Mouse (Mus musculus): ENCODE measurements around the gene Lbx1. TPM values are rescaled to one million over a fixed set of nuclear protein-coding genes. Genes with fewer than 3 reads are reported as not detected.
A peak's percentile ranks its signal among the peaks of the same experiment; 100 is the strongest.

Gene Lbx1
- polyA plus RNA-seq, 1 experiment from 2014 or later = 0.75 TPM

DNA sequence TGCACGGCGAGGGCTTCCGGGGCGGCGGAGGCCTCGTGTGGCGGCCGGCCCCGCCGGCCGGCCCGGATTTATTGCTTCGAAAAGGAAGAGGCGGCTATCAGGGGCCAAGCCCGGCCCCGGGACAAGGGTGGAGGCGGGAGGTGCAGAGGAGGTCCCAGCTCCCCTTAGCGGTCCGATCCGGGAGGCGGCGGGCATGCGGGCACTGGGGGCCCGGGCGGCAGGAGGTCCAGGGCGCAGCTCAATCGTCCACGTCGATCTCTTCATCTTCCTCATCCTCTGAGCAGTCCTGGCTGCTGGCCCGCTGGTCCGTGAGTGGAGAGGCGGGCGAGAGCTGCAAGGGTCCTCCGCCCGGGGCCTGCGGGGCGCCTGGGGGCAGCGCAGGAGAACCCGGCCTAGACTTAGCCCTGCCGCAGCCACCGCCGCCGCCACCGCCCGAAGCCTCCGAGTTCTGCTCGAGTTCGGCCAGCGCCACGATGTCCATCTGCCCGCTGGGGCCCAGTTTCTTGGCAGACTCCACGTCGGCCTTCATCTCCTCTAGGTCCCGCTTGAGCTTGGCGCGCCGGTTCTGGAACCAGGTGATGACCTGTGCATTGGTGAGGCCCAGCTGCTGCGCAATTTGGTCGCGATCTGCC, 2.0 kb downstream of the Lbx1 start:
- WGBS = under 1% methylated on average over 60 of the region's 60 CpGs

DNA sequence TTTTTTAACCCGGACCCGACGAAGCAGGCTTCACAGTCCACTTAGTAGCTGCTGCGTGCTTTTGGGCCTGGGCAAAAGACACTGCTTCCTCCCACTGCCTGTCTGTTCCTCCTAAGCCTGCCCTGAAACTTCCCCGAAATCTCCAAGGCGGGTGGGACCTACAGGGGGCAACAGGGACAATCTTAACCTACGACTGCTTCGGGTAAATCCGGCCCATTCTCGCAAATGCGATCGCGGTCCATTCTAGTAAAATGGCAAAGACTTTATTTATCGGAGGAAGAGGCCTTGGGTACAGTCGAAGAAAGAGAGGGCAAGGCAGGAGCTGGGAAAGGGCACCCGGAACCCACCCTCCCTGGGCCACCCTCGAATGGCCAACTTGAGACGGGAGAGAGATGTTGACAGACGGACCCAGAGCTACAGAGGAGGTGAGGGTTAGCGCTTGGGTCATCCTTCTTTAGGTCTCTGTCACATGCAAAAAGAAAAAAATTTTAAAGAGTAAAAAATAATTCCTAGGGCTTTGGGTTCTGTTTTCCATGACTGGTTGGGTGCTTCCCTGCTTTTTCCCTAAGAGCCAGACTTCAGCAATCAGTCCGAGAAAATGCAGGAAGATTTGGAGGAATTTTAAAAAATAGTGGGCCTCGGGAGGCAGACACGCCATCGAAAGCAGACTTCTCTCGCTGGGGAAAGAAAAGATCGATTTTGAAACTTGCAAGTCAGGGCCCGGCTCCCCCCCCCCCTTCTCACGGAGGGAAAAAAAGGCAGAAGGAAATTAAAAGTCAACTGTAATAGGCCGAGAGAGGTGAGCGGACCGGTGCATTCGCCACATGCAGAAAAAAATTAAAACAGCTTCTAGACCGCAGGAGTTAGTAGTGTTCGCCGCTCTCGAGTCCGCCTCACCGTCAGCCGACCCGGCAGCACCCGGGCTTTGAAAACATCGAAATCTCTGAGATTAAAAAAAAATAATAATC, 2.9 kb downstream of the Lbx1 start:
- Histone ChIP-seq H3K27ac (replicated peaks) (no peak overlapping the region), H3K4me3 (replicated peaks) (peak overlapping the region; percentile 19), H3K9me3 (replicated peaks) (no peaks in the 10 kb centered on the region), H3K4me1 (peaks cover 57% of the 10 kb centered on the region), H3K27me3 (peaks cover 97% of the 10 kb centered on the region), H3K36me3 (no peaks in the 10 kb centered on the region), H3K4me2 (replicated peaks) (no peak overlapping the region), H3K9ac (no peak overlapping the region)
- 4% methylated on average over 42 of the region's 42 CpGs for WGBS
- ATAC-seq (ENCODE audit: insufficient number of reproducible peaks, low FRiP score, low TSS enrichment, low read depth) = no peak

More for the DNA sequence above, 2.0 kb downstream of the Lbx1 start:
- peaks cover 57% of the 10 kb centered on the region for H3K4me1 ChIP-seq
- no peak overlapping the region for H3K9ac ChIP-seq
- peak overlapping the region; percentile 19 for H3K4me3 ChIP-seq (replicated peaks)
- no peak overlapping the region for H3K27ac ChIP-seq (replicated peaks)
- H3K4me2 ChIP-seq (replicated peaks) = peak overlapping the region; percentile 24; the same call in 1 of the 2 replicates
- H3K9me3 ChIP-seq (replicated peaks) = no peaks in the 10 kb centered on the region
- peaks cover 97% of the 10 kb centered on the region for H3K27me3 ChIP-seq
- no peak for ATAC-seq (ENCODE audit: insufficient number of reproducible peaks, low FRiP score, low TSS enrichment, low read depth)
- no peaks in the 10 kb centered on the region for H3K36me3 ChIP-seq

DNA sequence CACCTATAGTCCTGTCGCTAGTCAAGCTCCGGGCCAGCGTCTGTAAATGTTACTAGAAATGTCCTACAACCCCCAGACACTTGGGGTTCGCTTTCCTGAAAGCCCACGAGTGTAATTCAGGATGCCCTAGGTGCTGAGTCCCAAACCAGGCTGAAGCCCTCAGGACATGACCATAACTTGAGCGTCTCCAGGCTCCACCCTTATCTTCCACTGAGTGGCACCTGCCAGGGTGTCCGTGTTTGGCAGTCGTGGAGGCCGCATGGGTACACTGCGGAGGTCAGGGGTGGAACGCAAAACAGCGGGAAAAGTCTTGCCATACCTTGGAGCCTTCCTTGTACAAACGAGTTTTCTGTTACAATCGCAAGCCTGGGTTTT, 3.6 kb downstream of the Lbx1 start:
- no peaks in the 10 kb centered on the region for H3K9me3 ChIP-seq (replicated peaks)
- peak overlapping the region; percentile 39; the same call in 1 of the 2 replicates for H3K4me2 ChIP-seq (replicated peaks)
- no peaks in the 10 kb centered on the region for H3K36me3 ChIP-seq
- peak overlapping the region; percentile 26 for H3K4me3 ChIP-seq (replicated peaks)
- WGBS = 1% methylated on average over 14 of the region's 14 CpGs
- H3K9ac ChIP-seq = no peak overlapping the region
- no peak overlapping the region for H3K27ac ChIP-seq (replicated peaks)
- H3K27me3 ChIP-seq = peaks cover 97% of the 10 kb centered on the region
- ATAC-seq (ENCODE audit: insufficient number of reproducible peaks, low FRiP score, low TSS enrichment, low read depth) = no peak
- H3K4me1 ChIP-seq = peaks cover 57% of the 10 kb centered on the region

DNA sequence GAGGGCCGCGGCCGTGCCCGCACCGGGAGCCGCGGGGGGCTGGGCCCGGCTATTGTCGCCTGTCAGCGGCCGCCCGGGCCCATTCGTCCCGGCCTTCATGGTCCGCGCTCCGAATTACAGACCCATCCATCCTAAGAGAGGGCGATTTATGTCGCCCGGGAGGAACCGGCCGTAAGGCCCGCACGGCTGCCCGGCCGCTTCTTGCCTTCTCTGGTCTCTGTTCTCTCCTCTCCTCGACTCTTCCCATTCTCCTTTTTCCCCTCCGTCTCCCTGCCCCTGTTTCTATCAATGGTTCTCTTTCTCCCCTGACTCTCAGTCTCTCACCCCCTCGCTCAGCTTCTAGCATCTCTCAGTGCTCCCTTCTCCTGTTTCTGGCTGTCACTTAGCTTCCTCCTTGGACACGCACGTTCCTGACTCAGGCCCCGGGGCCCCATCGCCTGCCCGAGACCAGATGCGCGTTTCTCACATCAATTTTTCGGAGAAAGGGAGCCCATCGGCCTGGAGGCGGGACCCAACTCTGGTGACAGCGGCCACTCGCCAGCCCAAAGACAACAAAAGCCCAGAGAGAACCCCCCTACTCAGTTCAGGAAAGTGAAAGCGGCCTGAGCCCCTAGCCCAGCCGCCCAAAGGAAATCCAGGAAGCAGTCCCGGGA, 4.1 kb downstream of the Lbx1 start:
- Histone ChIP-seq H3K4me1 (peaks cover 54% of the 10 kb centered on the region), H3K4me2 (replicated peaks) (peak overlapping the region; percentile 39), H3K36me3 (no peaks in the 10 kb centered on the region), H3K9me3 (replicated peaks) (no peaks in the 10 kb centered on the region), H3K4me3 (replicated peaks) (peak overlapping the region; percentile 26), H3K27me3 (peaks cover 98% of the 10 kb centered on the region), H3K9ac (no peak overlapping the region), H3K27ac (replicated peaks) (no peak overlapping the region)
- WGBS = 2% methylated on average over 44 of the region's 44 CpGs
- no peak for ATAC-seq (ENCODE audit: insufficient number of reproducible peaks, low FRiP score, low TSS enrichment, low read depth)

DNA sequence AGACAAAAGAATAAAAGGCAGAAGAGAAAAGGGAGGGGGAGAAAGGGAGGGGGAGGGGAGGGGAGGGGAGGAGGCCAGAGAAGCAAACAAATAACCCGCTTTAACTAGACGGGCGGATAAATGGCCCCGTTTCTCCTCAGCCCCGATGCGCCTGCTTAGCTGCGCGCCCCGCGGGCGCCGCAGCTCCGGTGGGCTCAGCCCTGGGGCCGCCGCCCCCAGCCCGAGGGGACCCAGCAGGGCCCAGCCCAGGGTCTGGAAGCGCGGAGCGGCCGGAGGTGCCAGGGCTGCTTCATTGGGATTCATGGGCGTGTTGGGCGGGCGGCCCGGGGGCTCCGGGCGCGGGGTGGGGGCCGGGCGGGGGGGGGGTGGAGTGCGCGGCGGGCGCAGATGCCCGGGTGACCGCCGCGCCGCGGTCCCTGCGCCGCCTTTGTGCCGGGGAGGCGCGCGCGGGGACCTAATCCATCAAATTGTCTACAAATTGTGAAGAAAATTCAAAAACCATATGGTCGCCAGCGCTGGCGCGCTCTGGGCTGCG, 4.7 kb downstream of the Lbx1 start:
- H3K9me3 ChIP-seq (replicated peaks) = no peaks in the 10 kb centered on the region
- H3K9ac ChIP-seq = no peak overlapping the region
- H3K36me3 ChIP-seq = no peaks in the 10 kb centered on the region
- peaks cover 98% of the 10 kb centered on the region for H3K27me3 ChIP-seq
- peaks cover 48% of the 10 kb centered on the region for H3K4me1 ChIP-seq
- under 1% methylated on average over 45 of the region's 51 CpGs for WGBS
- peak overlapping the region; percentile 39 for H3K4me2 ChIP-seq (replicated peaks)
- H3K27ac ChIP-seq (replicated peaks) = no peak overlapping the region
- peak overlapping the region; percentile 26 for H3K4me3 ChIP-seq (replicated peaks)
- no peak; the same call in 1 of the 2 replicates for ATAC-seq (ENCODE audit: insufficient number of reproducible peaks, low FRiP score, low TSS enrichment, low read depth)

DNA sequence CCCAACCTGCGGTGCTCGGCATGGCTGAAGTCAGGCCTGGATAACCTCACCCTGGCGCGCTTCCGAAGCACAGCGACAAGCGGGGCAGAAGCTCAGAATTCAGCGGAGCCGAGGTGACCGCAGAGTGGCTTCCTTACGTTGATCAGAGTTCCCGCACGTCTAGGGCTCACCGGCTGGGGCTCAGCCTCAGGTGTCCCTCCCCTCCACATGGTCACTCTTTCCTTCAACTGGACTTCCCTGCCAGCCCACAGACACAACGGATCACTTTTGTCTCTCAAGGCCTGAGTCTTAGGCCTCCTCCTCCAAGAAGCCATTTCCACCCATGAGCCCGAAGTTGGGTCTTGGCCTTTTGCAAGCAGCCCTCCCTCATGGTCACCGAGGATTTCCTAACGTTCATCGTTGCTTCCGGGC, 5.4 kb downstream of the Lbx1 start:
- Histone ChIP-seq H3K4me1 (peaks cover 41% of the 10 kb centered on the region), H3K27me3 (peaks cover 98% of the 10 kb centered on the region), H3K9me3 (replicated peaks) (no peaks in the 10 kb centered on the region), H3K4me3 (replicated peaks) (no peak overlapping the region), H3K27ac (replicated peaks) (no peak overlapping the region), H3K36me3 (no peaks in the 10 kb centered on the region), H3K4me2 (replicated peaks) (no peak overlapping the region), H3K9ac (no peak overlapping the region)
- WGBS = 2% methylated on average over 20 of the region's 20 CpGs
- ATAC-seq (ENCODE audit: insufficient number of reproducible peaks, low FRiP score, low TSS enrichment, low read depth) = no peak

DNA sequence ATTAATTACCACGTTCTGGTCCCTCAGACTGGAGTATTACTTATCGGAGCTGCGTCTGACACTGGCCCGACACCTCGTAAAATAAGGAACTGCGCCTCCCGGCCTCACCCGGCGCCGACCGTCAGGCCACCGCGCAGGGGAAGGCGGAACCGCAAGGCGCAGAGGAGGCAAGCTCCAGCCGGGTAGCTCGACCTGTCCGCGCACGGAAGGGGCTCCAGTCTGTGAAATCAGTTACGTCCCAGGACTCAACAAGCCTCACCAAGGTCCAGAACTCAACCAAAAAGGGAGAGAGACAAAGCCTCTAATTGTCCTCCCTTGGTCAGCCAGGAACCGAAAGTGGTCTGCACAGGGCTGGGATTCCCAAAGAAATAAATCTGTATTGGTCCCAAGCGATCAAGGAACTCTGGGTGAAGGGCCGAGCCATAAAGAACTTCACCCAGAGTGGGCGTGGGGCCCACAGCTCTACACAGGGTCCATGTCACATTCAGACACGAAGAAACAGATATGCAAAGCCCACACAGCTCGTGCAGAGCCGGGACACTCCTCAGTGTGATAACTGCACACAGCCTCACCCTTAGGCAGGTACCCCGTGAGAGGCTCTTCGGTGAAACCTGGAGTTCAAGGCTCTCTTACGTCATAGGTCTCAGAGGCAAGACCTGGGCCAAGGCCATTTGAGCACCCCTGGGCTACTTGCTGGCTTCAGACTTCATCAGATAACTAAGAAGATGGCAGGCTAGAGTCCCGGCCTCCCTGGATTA, 6.1 kb downstream of the Lbx1 start:
- Histone ChIP-seq H3K9me3 (replicated peaks) (no peaks in the 10 kb centered on the region), H3K4me2 (replicated peaks) (peak overlapping the region; percentile 31), H3K27ac (replicated peaks) (no peak overlapping the region), H3K9ac (no peak overlapping the region), H3K4me3 (replicated peaks) (peak overlapping the region; percentile 23), H3K4me1 (peaks cover 38% of the 10 kb centered on the region), H3K36me3 (no peaks in the 10 kb centered on the region), H3K27me3 (peaks cover 98% of the 10 kb centered on the region)
- 2% methylated on average over 33 of the region's 33 CpGs for WGBS
- no peak for ATAC-seq (ENCODE audit: insufficient number of reproducible peaks, low FRiP score, low TSS enrichment, low read depth)

DNA sequence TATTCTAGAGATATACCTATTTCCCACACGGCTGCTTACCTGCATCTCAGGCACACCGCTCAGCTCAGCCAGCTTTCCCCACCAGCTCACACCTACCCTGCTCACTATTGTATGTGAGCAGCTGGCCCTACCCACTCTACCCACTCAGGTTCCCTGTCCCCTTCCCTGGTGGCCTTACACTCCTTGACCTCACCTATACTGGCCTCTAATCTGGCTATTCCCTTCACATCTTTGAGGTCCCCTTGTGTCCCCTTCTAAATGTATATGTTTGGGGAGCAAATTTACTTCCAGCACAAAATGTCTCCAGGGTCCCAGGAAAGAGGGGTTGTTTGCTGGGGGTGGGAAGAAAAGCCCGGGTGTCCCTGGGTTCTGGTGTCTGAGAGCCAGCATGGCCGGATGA, 6.8 kb downstream of the Lbx1 start:
- H3K4me1 ChIP-seq = peaks cover 41% of the 10 kb centered on the region
- no peak overlapping the region for H3K4me3 ChIP-seq (replicated peaks)
- peaks cover 98% of the 10 kb centered on the region for H3K27me3 ChIP-seq
- no peaks in the 10 kb centered on the region for H3K36me3 ChIP-seq
- ATAC-seq (ENCODE audit: insufficient number of reproducible peaks, low FRiP score, low TSS enrichment, low read depth) = no peak
- no peak overlapping the region for H3K9ac ChIP-seq
- no peak overlapping the region for H3K27ac ChIP-seq (replicated peaks)
- no peak overlapping the region for H3K4me2 ChIP-seq (replicated peaks)
- 3% methylated on average over 4 of the region's 4 CpGs for WGBS
- H3K9me3 ChIP-seq (replicated peaks) = no peaks in the 10 kb centered on the region

DNA sequence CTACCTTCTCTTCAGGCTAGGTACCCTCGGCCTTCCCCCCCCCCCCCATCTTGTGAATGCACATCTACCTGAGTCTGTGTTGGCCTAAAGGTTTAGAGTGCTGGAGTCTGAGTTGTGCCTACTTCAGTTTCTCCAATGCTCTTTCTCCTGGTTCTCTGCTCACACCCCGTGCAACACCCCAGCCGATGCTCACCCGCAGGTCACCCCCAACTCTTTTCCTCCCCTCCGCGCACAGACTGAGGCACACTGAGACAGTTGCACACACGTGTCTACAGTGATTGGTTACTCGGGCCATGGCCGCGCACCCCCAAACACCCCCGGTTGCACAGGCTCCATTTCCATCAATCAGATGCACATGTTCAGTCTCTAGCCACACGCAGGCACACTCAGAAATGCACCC, 7.5 kb downstream of the Lbx1 start:
- 5% methylated on average over 11 of the region's 12 CpGs for WGBS
- H3K4me1 ChIP-seq = peaks cover 40% of the 10 kb centered on the region

DNA sequence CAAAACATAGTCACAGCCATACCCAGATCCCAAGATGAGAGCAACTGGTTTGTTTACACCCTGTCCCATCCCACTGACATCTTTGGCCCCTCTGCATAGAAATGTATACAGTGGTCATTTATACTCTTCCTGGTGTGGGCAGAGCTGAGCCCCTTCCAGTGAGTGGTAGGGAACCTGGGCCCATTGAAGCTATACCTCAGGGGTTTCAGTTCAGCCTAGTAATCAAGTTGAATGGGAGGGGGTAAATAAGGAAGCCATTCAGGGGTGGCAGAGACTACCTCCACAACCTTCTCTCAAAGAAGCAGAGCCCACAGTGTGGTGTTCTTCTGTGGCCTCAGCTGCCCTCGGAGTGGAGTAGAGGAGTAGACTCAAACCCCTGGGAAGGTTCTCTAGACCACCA, 7.9 kb downstream of the Lbx1 start:
- H3K4me1 ChIP-seq = peaks cover 37% of the 10 kb centered on the region
- no peak for ATAC-seq (ENCODE audit: insufficient number of reproducible peaks, low FRiP score, low TSS enrichment, low read depth)
- H3K9me3 ChIP-seq (replicated peaks) = no peaks in the 10 kb centered on the region
- no peak overlapping the region for H3K9ac ChIP-seq
- no peak overlapping the region for H3K4me2 ChIP-seq (replicated peaks)
- no peak overlapping the region for H3K27ac ChIP-seq (replicated peaks)
- H3K36me3 ChIP-seq = no peaks in the 10 kb centered on the region
- H3K27me3 ChIP-seq = peaks cover 98% of the 10 kb centered on the region
- H3K4me3 ChIP-seq (replicated peaks) = no peak overlapping the region
- WGBS = 0% methylated on average over 1 of the region's 1 CpGs

More for the DNA sequence above, 7.5 kb downstream of the Lbx1 start:
- Histone ChIP-seq H3K9me3 (replicated peaks) (no peaks in the 10 kb centered on the region), H3K4me2 (replicated peaks) (no peak overlapping the region), H3K4me3 (replicated peaks) (no peak overlapping the region), H3K9ac (no peak overlapping the region), H3K27ac (replicated peaks) (no peak overlapping the region), H3K36me3 (no peaks in the 10 kb centered on the region), H3K27me3 (peaks cover 98% of the 10 kb centered on the region)
- ATAC-seq (ENCODE audit: insufficient number of reproducible peaks, low FRiP score, low TSS enrichment, low read depth) = no peak

Data from embryonic facial prominence, embryonic 15.5 days (tissue).